Mouse (Mus musculus): ENCODE results near the gene Zscan25.
A peak's percentile ranks its signal among the peaks of the same experiment; 100 is the strongest.
"Not testable (repeated sequence)": the region's sequence is repeated elsewhere in the genome, so short reads cannot be mapped to it uniquely, and the experiment has no call there.

Gene Zscan25

GRCm38 (mm10) chr5:145280371-145281143 is at the start of gene Zscan25:
Gene Zscan25, plus strand, starts transcription at chr5:145280500.
- peak; percentile 76 to 86 for DNase-seq (ENCODE audit: low spot score in 2 of 2)

GRCm38 (mm10) chr5:145230641-145231040 is 49.7 kb upstream of the Zscan25 start:
- DNase-seq (ENCODE audit: low spot score in 2 of 2), result no peak

- DNase-seq (ENCODE audit: low spot score in 2 of 2), result peak; percentile 89 to 94
Measured at GRCm38 (mm10) chr5:145231367-145231871, 48.9 kb upstream of the Zscan25 start, which contains the start of gene Zfp655. Gene Zfp655, plus strand, starts transcription at chr5:145231715.

GRCm38 (mm10) chr5:145231893-145232411 is 48.3 kb upstream of the Zscan25 start:
- no peak for DNase-seq (ENCODE audit: low spot score in 2 of 2)

GRCm38 (mm10) chr5:145234636-145235035 is 45.7 kb upstream of the Zscan25 start:
- peak in 1 of 2 experiments; percentile 10 for DNase-seq (ENCODE audit: low spot score in 2 of 2)

- no peak for DNase-seq (ENCODE audit: low spot score in 2 of 2)
Measured at GRCm38 (mm10) chr5:145249520-145249919, 30.8 kb upstream of the Zscan25 start.

- not testable (repeated sequence) for DNase-seq (ENCODE audit: low spot score in 2 of 2)
Measured at GRCm38 (mm10) chr5:145273568-145273967, 6.7 kb upstream of the Zscan25 start.

GRCm38 (mm10) chr5:145279948-145280347 is 352 bp upstream of the Zscan25 start:
- no peak for DNase-seq (ENCODE audit: low spot score in 2 of 2)

- no peak for DNase-seq (ENCODE audit: low spot score in 2 of 2)
Measured at GRCm38 (mm10) chr5:145288382-145288781, 8.1 kb downstream of the Zscan25 start.

- DNase-seq (ENCODE audit: low spot score in 2 of 2), result no peak
Measured at GRCm38 (mm10) chr5:145290697-145291096, 10.4 kb downstream of the Zscan25 start.

- no peak for DNase-seq (ENCODE audit: low spot score in 2 of 2)
Measured at GRCm38 (mm10) chr5:145292398-145292797, 12.1 kb downstream of the Zscan25 start.

- no peak for DNase-seq (ENCODE audit: low spot score in 2 of 2)
Measured at GRCm38 (mm10) chr5:145300469-145300868, 20.2 kb downstream of the Zscan25 start.

- not testable (repeated sequence) for DNase-seq (ENCODE audit: low spot score in 2 of 2)
Measured at GRCm38 (mm10) chr5:145301796-145302195, 21.5 kb downstream of the Zscan25 start.

- no peak for DNase-seq (ENCODE audit: low spot score in 2 of 2)
Measured at GRCm38 (mm10) chr5:145302424-145302823, 22.1 kb downstream of the Zscan25 start.

GRCm38 (mm10) chr5:145306953-145307352 is 26.7 kb downstream of the Zscan25 start:
- not testable (repeated sequence) for DNase-seq (ENCODE audit: low spot score in 2 of 2)

- DNase-seq (ENCODE audit: low spot score in 2 of 2), result not testable (repeated sequence)
Measured at GRCm38 (mm10) chr5:145307811-145308210, 27.5 kb downstream of the Zscan25 start.

- DNase-seq (ENCODE audit: low spot score in 2 of 2), result no peak
Measured at GRCm38 (mm10) chr5:145313845-145314244, 33.5 kb downstream of the Zscan25 start.

- DNase-seq (ENCODE audit: low spot score in 2 of 2), result no peak
Measured at GRCm38 (mm10) chr5:145317141-145317540, 36.8 kb downstream of the Zscan25 start.

GRCm38 (mm10) chr5:145338756-145339155 is 58.5 kb downstream of the Zscan25 start:
- DNase-seq (ENCODE audit: low spot score in 2 of 2), result not testable (repeated sequence)

Measured in cerebellum, postnatal 4 days (tissue).